Mouse (Mus musculus): ENCODE measurements at regions not wholly inside any gene's neighbourhood (a gene's known extent, or its start where the extent isn't known, plus 50 kb on each side); places are given as distances from the start of the nearest gene placed in this dataset.

DNA sequence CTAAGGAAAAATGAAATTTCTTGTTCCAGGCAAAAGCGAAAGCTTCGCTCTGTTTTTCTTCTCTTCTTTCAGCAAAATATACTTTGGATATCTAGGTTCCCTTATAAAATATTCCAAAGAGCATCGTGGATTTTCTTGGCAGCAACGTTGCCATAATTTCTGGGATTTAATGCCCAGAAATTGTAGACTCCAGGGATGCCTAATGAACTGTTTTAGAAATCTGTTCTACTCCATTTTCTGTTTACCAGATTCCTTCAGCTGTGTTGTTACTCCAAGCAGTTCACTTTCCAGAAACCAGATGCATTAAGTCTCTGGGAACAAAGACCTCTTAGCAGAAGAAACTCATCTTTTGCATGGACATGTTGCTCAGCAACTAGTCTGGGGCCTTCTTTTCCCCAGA lies 504.5 kb downstream of the Nyap2 start:
- H3K27ac ChIP-seq: peak overlapping the region; percentile 53; the same call in 1 of the 2 replicates
- H3K27me3 ChIP-seq: no peaks in the 10 kb centered on the region

DNA sequence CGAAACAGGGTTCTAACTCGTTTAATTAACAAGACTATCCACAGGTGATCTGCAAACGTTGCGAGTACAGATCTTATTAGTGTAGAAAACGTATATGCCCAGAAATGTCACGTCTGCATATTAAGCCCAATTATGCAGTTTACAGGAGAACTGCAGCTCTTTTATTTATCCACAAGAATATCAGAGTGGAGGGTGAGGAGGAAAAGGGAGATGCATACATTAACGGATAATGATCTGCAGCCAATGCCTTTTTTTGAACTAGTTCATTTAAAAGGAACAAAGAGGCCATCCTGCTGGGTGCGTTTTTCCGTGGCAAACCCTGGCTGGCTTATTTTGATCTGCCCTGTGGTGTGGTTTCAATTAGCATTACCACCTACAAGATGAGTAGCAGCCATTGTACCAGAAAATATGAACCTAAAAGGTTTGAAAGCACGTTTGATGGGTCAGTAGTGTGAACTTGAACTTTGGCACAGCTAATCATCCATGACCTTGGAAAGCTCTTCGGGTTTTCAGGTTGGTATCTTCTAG lies 511.1 kb downstream of the Nyap2 start:
- Histone ChIP-seq H3K4me2 (no peak overlapping the region), H3K36me3 (no peaks in the 10 kb centered on the region), H3K4me3 (no peak overlapping the region), H3K9ac (no peak overlapping the region), H3K4me1 (no peaks in the 10 kb centered on the region), H3K9me3 (no peaks in the 10 kb centered on the region), H3K27ac (no peak overlapping the region), H3K27me3 (no peaks in the 10 kb centered on the region)
- no peak for ATAC-seq (ENCODE audit: borderline replicate concordance, extremely low read depth, low FRiP score, low TSS enrichment)
- WGBS: 76% methylated on average over 11 of the region's 11 CpGs

More for the DNA sequence above, 504.5 kb downstream of the Nyap2 start:
- Histone ChIP-seq H3K4me1 (no peaks in the 10 kb centered on the region), H3K4me3 (no peak overlapping the region), H3K4me2 (no peak overlapping the region), H3K9ac (no peak overlapping the region), H3K36me3 (no peaks in the 10 kb centered on the region), H3K9me3 (no peaks in the 10 kb centered on the region)
- ATAC-seq (ENCODE audit: borderline replicate concordance, extremely low read depth, low FRiP score, low TSS enrichment): no peak
- WGBS: 56% methylated on average over 4 of the region's 4 CpGs

DNA sequence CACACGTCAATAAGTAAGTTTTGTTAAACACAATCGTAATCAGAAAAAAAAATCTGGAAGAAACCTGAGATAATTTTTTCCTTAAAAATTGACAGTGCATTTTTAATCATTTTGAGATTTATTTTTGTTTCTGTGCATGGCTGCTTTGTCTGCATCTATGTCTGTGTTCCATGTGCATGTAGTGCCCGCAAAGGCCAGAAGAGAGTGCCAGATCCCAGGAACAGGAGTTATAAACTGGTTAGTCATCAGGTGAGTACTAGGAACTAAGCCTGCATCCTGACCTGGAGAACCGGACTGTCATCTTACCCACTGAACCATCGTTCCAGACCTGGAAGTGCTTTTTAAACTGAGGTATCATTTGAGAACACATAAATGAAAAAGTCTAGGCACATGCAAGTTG lies 514.9 kb downstream of the Nyap2 start:
- no peak for ATAC-seq (ENCODE audit: borderline replicate concordance, extremely low read depth, low FRiP score, low TSS enrichment)
- Histone ChIP-seq H3K27me3 (no peaks in the 10 kb centered on the region), H3K4me3 (no peak overlapping the region), H3K27ac (no peak overlapping the region), H3K4me2 (no peak overlapping the region), H3K9ac (no peak overlapping the region), H3K4me1 (peaks cover 15% of the 10 kb centered on the region), H3K9me3 (no peaks in the 10 kb centered on the region), H3K36me3 (no peaks in the 10 kb centered on the region)
- WGBS: 87% methylated on average over 5 of the region's 5 CpGs

DNA sequence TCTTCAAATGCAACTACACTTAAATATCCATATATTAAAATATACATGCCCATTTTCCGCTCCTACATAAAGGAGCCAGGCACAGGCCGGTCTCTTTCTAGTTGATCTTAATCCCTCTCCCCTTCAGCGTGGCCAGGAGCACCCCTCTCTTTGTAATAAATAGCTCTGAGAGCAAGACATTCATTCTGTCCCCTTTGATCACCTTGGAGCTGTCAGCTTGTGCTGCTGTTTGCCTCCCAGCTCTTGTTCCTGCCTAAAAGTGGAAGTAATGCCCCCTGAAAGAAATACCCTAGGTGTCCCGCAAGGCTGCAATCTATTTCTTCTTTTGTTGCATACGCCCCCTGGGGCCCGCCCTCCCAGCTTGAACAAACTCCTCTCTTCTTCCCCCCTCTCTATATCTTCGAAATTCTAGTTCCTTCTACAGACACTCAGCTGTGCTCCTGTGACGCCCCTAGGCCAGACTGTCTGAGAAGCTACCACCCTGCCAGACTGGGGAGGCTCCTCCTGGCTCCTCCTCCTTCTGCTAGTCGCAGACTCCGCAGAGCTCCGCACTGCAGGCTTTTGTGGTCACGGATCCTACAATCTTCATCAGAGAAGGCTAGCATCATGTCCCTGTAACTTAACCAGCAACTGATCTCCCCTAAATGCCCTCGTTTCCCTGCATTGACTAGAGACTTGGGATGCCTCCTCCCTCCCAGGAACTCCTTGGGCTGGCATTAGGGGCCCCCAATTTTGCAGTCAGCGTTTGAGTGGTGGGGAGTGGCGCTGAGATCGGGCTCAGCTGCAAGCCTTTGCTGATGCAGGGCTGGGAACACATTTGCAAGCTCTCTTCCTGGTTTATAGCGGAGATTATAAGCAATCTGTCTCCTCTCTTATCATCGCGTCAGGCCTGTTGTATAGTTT lies 516.8 kb downstream of the Nyap2 start:
- Histone ChIP-seq H3K36me3 (no peaks in the 10 kb centered on the region), H3K9ac (peak overlapping the region; percentile 37), H3K9me3 (no peaks in the 10 kb centered on the region), H3K4me3 (peak overlapping the region; percentile 36), H3K4me2 (peak overlapping the region; percentile 68), H3K27me3 (no peaks in the 10 kb centered on the region), H3K4me1 (peaks cover 15% of the 10 kb centered on the region), H3K27ac (peak overlapping the region; percentile 95)
- 7% methylated on average over 19 of the region's 19 CpGs for WGBS
- ATAC-seq (ENCODE audit: borderline replicate concordance, extremely low read depth, low FRiP score, low TSS enrichment): peak; percentile 97

DNA sequence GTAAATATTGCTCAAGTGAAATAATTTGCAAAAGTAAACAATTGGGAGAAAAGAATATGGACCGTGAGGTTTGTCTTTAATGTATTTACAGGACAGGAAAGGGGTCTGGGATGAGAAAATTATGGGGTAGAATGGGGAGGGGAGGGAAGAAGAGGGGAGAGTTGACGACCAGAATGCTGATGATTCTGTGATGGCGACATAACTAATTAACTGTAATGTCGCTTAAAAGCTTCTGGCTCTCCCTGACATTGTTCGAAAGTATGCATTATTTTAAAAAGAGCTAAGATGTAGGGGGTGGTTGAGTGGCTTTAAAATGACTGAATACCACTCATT lies 517.4 kb downstream of the Nyap2 start:
- H3K4me2 ChIP-seq: peak overlapping the region; percentile 68
- peak overlapping the region; percentile 95 for H3K27ac ChIP-seq
- 4% methylated on average over 5 of the region's 5 CpGs for WGBS
- H3K36me3 ChIP-seq: no peaks in the 10 kb centered on the region
- ATAC-seq (ENCODE audit: borderline replicate concordance, extremely low read depth, low FRiP score, low TSS enrichment): peak; percentile 79; the same call in 1 of the 2 replicates
- H3K4me3 ChIP-seq: peak overlapping the region; percentile 36
- H3K27me3 ChIP-seq: no peaks in the 10 kb centered on the region
- H3K9me3 ChIP-seq: no peaks in the 10 kb centered on the region
- H3K9ac ChIP-seq: peak overlapping the region; percentile 37; the same call in 1 of the 2 replicates
- H3K4me1 ChIP-seq: peaks cover 15% of the 10 kb centered on the region

DNA sequence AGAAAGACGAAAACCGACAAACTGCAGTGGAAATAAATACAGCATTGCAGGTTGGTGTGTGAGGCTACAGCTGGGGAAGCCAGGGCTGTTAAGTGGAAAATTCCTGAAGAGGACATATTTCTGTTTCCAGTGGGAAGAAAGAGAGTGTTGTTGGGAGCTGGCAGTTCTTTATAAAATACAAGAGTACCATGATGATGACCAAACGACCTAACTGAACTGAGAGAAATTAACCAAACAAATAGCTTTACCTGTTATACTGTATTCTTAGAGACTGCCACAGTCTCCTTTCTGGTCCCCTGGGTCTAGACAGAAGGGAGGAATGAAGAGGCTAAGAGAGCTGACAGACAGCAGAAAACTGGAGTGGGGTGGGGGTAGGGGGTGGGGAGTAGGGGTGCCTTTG lies 517.9 kb downstream of the Nyap2 start:
- WGBS: 18% methylated on average over 3 of the region's 3 CpGs
- Histone ChIP-seq H3K9me3 (no peaks in the 10 kb centered on the region), H3K4me2 (peak overlapping the region; percentile 68), H3K27me3 (no peaks in the 10 kb centered on the region), H3K36me3 (no peaks in the 10 kb centered on the region), H3K9ac (no peak overlapping the region), H3K27ac (peak overlapping the region; percentile 95), H3K4me3 (no peak overlapping the region), H3K4me1 (peaks cover 15% of the 10 kb centered on the region)
- no peak for ATAC-seq (ENCODE audit: borderline replicate concordance, extremely low read depth, low FRiP score, low TSS enrichment)

DNA sequence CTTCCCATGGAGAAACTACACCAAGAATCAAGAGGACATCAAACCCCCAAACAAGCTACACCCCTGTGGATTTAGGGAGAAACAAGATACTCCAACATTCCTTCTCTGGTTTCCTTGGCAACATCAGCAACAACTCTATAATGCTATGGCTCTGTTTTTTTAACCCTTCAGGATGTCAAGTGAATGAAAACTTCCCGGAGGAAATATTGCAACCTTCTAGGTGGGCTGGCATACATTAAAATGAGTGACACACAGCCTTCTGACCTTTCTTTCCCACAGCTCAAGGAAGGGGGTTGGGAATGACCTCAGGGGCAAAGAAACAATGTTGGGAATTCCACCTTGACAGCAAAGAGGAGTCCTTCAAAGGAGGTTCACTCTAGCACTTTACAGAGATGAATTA lies 532.0 kb downstream of the Nyap2 start:
- 0 out of 2 replicates have a peak, but pooled peaks cover 5% of the 10 kb centered on the region for H3K4me1 ChIP-seq
- no peak for ATAC-seq (ENCODE audit: borderline replicate concordance, extremely low read depth, low FRiP score, low TSS enrichment)
- WGBS: 0% methylated on average over 1 of the region's 1 CpGs

DNA sequence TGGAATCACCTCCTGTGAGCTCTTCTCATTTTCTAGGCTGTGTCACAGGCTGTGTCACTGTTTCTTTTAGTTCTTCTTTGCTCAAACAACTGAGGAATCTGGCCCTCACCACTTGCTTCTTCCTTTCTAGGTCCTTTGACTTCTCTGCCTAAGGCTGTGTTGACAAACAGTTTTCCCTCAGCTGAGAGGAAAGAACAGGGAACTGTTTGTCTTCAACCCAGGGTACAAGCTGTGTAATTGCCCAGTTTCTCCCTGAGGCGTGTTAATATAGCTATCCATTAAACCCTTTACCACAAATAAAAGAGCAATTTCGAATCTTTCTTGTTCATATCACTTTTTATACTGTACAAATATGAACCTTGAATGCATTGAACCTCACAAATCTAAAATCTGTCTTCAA lies 542.1 kb downstream of the Nyap2 start:
- ATAC-seq (ENCODE audit: borderline replicate concordance, extremely low read depth, low FRiP score, low TSS enrichment): no peak
- Histone ChIP-seq H3K4me1 (no peaks in the 10 kb centered on the region), H3K27ac (no peak overlapping the region), H3K27me3 (no peaks in the 10 kb centered on the region), H3K4me2 (no peak overlapping the region), H3K9ac (no peak overlapping the region), H3K36me3 (no peaks in the 10 kb centered on the region), H3K9me3 (no peaks in the 10 kb centered on the region), H3K4me3 (no peak overlapping the region)
- 73% methylated on average over 2 of the region's 2 CpGs for whole genome bisulfite sequencing

More for the DNA sequence above, 532.0 kb downstream of the Nyap2 start:
- Histone ChIP-seq H3K27ac (no peak overlapping the region), H3K36me3 (no peaks in the 10 kb centered on the region), H3K27me3 (no peaks in the 10 kb centered on the region), H3K4me3 (no peak overlapping the region), H3K4me2 (no peak overlapping the region), H3K9ac (no peak overlapping the region), H3K9me3 (no peaks in the 10 kb centered on the region)

DNA sequence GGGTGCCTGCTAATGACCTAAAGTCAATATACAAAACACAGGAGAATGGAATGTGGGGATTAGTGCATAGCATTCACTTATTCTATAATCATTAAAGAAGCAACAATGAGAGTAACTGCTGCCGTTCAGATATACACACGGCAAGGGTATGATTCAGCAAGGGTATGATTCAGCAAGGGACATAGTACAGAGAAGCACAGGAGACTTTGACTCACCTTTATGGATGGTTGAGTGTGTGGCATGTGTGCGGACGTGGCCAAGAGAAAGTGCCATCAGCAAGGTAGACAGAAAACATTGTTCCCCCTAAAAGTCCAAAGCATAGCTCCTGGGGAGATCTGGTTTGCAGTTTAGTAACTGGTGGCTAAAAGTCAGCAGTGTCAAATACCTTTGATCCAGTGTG lies 547.4 kb downstream of the Nyap2 start:
- Histone ChIP-seq H3K36me3 (no peaks in the 10 kb centered on the region), H3K27ac (no peak overlapping the region), H3K4me2 (no peak overlapping the region), H3K27me3 (no peaks in the 10 kb centered on the region), H3K9me3 (no peaks in the 10 kb centered on the region), H3K4me3 (no peak overlapping the region), H3K9ac (no peak overlapping the region), H3K4me1 (no peaks in the 10 kb centered on the region)
- WGBS: 85% methylated on average over 4 of the region's 4 CpGs
- ATAC-seq (ENCODE audit: borderline replicate concordance, extremely low read depth, low FRiP score, low TSS enrichment): no peak

DNA sequence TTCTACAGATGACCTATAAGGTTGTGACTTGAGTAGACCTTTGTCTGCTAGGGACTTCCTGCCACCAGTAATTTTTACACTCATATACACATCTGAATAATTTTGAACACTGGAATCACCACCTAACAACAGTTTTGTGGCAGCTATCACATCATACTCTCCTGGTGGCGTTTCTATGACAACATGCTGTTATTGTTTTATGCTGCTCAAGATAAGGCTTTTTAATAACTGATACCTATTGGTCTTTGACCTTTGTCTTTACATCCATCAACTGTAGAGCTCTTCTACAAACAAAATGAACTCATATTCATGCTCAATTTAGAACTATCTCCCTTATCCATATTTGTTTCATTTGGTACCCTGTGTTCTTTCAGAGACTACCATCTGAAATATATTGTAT lies 556.0 kb downstream of the Nyap2 start:
- Histone ChIP-seq H3K36me3 (no peaks in the 10 kb centered on the region), H3K9ac (no peak overlapping the region)
- 74% methylated on average over 1 of the region's 1 CpGs for WGBS

DNA sequence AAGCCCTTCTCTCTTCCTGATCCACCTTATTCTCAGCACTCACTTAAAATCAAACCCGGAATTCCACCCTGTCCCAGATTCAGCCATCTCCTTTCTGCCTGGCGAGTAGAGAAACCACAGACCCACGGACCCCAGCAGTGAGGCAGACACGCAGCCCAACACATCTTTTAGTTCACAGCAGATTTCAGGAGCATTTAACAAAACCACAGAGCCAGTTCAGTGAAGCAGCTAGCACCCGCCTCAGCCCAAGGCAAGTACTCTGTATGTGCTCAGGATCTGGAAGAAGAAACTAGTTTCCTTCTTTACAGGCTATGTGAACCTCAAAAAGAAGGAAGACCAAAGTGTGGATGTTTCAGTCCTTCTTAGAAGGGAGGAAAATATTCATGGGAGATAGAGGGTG lies 560.6 kb downstream of the Nyap2 start:
- 81% methylated on average over 5 of the region's 5 CpGs for WGBS
- Histone ChIP-seq H3K4me2 (no peak overlapping the region), H3K27me3 (no peaks in the 10 kb centered on the region)

More for the DNA sequence above, 556.0 kb downstream of the Nyap2 start:
- no peak for ATAC-seq (ENCODE audit: borderline replicate concordance, extremely low read depth, low FRiP score, low TSS enrichment)
- Histone ChIP-seq H3K9me3 (no peaks in the 10 kb centered on the region), H3K27me3 (no peaks in the 10 kb centered on the region), H3K27ac (no peak overlapping the region), H3K4me2 (no peak overlapping the region), H3K4me1 (no peaks in the 10 kb centered on the region), H3K4me3 (no peak overlapping the region)

DNA sequence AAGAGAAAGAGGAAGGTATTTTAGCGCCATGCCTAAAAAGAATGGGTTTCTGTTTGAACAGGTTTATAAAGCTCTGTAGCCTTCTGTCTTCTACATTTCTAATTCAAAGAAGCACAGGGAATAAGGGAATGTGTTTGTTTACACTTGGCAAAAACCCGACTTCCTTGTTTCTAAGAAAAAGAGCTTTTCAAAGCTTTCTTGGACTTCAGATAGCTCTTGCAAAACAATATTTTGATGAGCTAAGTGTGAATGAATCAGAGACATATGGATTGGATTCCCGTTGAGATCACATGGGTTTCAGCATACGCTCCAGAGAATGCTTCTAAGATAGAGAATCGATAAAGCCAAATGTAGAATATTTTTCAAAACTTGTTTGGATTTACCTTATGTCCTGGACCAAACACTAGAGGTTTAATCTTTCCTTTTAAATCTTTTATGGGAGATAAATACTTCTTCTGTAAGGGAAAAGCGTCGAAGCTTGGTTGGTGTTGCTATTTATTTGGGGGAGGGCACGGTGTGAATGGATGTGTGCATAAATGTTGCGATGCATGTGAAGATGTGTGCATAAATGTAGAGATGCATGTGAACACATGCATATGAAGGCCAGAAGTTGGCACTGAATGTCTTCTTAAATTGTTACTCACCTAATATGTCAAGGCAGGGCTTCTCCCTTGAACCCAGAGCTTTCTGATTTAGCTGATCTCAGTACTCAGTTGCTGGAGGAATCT lies 576.4 kb downstream of the Nyap2 start:
- no peaks in the 10 kb centered on the region for H3K9me3 ChIP-seq
- H3K4me2 ChIP-seq: no peak overlapping the region
- H3K27ac ChIP-seq: peak overlapping the region; percentile 49; the same call in 1 of the 2 replicates
- no peak overlapping the region for H3K9ac ChIP-seq
- WGBS: 45% methylated on average over 9 of the region's 9 CpGs
- peaks cover 9% of the 10 kb centered on the region; the same call in 1 of the 2 replicates for H3K4me1 ChIP-seq
- no peaks in the 10 kb centered on the region for H3K27me3 ChIP-seq
- no peaks in the 10 kb centered on the region for H3K36me3 ChIP-seq
- ATAC-seq (ENCODE audit: borderline replicate concordance, extremely low read depth, low FRiP score, low TSS enrichment): peak; percentile 81
- H3K4me3 ChIP-seq: no peak overlapping the region

More for the DNA sequence above, 560.6 kb downstream of the Nyap2 start:
- Histone ChIP-seq H3K9ac (no peak overlapping the region), H3K9me3 (no peaks in the 10 kb centered on the region), H3K27ac (no peak overlapping the region), H3K4me3 (no peak overlapping the region), H3K36me3 (no peaks in the 10 kb centered on the region), H3K4me1 (no peaks in the 10 kb centered on the region)
- ATAC-seq (ENCODE audit: borderline replicate concordance, extremely low read depth, low FRiP score, low TSS enrichment): no peak

Measured in lung, embryonic 15.5 days (tissue).